Mouse (Mus musculus) mature B cell (primary cell): ENCODE results near the gene Lypd6b.

Experiments used
- in situ Hi-C: fragments of 300-500 bp; cut with MboI; formaldehyde crosslinking; loops from 2 replicates; pipeline ENCODE4 v1.14.3; 2019

Gene Lypd6b

DNA sequence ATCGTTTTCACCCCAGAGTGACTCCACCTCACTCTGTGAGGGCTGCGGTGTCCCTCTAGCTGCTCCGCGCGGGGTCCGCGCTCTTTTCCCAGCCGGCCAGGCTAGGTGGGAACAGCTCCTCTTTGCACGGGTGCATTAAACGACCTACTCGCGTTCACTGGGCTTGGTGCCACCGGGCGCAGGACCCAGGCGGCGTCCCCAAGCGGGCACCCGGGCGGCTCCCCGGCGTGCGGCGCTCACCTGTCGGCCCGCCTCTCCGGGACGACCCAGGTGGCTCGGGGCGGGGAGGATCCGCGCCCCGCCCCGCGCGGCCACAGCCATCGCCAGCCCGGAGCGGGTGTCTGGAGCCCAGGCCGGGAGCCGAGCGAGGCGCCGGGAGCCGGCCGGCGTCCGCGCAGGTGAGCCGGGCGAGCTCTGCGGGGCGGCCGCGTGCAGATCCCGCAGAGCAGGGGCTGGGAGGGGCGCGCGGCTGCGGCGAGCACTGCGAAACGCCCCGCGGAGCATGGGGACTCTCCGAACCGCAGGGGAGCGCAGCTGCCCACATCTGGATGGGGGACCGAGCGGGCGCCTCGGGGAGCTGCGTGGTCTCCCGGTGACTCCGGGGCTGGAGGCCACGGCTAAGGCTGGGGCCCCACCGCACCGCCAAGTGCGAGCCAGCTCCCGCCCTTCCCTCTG, at the start of gene Lypd6b:
Lypd6b (plus strand) TSS at position 313 of the 675 bp plus-strand sequence.
- in situ Hi-C loops, result no loop called here

DNA sequence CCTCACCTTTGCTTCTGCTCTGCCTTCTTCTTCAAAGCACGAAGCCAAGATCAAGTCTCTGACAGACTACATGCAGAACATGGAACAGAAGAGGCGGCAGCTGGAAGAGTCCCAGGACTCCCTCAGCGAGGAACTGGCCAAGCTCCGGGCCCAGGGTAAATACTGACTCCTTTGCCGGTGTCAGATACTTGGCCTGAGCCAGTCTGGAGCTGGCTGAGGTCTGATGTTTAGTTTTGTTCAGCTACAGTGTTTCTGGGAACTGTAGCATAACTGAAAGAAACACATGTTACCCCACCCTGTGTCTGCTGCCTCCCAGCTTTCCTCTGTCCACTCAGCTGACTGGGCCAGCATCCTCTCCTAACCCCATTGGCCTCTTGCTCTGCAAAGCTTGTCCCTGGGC, 48.4 kb upstream of the Lypd6b start:
- in situ Hi-C loops, result loop anchor here (25.0 kb wide), 2 partner anchors 277 to 827 kb away; partner anchors contain the start of gene Epc2

DNA sequence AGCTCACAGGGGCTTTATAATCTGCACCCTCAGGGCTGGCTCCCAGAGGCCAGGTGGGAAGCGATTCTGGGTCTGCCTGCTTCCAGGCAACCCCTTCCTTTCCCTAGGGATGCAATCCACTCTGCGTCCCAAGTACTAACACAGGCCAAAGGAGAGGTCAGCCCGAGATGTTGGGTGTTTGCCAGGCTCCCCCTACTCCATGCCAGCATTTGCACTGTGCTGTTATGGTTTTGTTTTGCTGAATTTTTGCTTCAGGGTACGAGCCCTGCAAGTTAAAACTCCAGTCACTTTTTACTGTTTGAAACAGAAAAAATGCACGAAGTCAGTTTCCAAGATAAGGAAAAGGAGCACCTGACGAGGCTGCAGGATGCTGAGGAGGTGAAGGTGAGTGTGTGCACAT, 46.5 kb upstream of the Lypd6b start:
- in situ Hi-C loops, result loop anchor here (25.0 kb wide), 2 partner anchors 279 to 829 kb away; partner anchors contain the start of gene Epc2

DNA sequence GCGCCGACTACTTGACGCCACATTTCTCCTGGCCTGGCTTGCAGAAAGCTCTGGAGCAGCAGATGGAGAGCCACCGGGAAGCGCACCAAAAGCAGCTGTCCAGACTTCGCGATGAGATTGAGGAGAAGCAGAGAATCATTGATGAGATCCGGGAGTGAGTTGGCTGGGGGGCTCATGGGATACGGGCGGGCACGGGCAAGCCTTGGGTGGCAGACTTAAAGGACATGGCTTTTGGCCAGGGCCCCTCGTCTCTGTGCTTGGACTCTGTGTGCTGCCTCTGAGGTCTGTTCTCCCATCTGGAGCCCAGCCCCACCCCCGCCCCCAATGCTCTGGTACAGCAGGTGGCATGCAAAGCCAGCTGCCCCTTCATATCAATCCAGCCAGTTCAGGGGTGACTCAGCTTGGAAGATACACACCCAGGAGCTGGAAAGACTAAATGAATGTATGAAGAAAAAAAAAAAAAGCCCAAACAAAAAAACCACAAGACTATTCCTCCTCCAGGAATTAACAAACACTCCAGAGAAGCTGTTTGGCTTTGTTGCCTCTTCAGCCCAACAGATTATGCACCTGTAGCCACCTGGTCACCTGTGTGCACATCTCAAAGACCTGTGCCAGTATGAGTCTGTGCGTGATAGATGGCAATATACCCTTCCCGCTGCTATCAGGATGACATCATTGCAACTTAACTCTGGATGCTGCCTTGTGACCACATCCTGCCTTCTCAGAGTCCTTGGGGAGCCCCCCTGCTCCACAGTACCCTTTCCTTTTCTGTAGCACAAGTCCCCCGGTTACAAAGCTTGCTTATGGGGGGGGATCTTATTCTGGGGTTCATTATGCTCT, 45.4 kb upstream of the Lypd6b start:
- in situ Hi-C loops, result loop anchor here (25.0 kb wide), 2 partner anchors 280 to 830 kb away; partner anchors contain the start of gene Epc2

DNA sequence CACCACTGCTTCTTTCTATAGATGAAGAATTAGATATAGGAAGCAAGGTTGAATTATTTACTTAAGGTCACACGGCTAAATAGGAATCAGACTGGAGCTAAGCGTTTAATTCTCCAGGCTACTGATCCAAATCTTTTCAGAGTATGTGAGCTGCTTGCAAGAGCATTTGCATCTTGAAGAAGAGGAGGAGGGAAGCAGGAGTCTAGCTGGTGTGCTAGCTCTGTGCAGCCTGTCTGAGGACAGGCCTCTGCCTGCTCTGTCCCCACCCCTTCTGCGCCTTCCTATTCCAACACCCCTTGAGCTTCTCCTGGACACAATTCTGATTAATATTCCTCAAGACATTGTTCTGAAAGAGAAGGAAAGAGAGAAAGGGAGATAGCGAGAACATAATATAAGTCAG, 44.6 kb upstream of the Lypd6b start:
- in situ Hi-C loops, result loop anchor here (25.0 kb wide), 2 partner anchors 281 to 831 kb away; partner anchors contain the start of gene Epc2

DNA sequence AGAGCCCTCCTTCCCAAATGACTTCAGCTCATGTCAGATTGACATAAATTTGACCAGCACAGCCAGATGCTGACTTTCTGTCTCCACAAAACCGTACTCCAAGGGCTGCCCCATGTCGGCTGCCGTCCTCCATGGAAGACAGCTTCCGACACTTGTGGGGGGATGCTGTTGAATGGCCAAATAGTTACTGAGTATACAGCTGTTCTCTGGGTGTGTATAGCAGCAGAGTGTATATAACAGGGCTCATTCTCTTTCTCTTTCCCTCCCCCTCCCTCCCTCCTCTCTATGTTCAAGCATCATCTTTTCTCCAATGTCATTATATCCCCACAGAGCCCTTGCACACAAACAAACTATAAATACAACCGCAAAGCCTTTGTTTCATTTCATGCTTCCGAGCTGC, 43.7 kb upstream of the Lypd6b start:
- in situ Hi-C loops, result loop anchor here (25.0 kb wide), 2 partner anchors 281 to 831 kb away; partner anchors contain the start of gene Epc2

DNA sequence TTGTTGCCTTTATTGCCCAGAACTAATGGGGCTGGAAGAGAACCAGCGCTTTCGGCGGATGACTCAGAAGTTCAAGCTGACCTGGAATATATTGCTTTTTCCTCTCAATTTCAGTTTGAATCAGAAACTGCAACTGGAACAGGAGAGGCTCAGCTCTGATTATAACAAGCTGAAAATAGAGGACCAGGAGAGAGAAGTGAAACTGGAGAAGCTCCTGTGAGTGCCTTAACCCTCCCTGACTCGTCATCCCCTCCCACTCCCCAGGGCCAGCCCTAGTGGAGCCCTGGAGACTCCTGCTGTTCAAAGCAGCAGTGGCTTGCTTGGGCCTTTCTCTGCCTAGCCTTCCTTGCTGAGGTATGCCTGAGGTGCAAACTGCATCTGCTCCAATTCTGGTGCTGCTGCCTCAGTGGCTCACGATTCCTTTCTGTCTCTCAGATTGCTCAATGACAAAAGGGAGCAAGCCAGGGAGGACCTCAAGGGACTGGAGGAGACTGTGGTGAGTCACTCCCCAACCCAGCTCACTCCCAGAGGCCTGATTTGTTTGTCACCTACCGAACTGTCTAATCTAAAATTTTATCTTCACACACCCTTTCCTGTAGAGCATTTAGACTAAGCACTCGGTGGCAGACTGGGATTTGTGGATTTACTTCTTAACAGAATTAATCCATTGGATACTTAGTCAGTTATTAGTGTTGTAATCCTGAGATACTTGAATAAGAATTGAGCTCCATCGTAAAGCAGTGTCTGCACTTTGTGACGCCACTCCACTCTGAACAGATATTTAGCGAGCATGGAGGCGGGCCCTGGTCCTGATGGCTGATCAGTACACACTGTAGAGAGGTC, 43.0 kb upstream of the Lypd6b start:
- in situ Hi-C loops, result loop anchor here (25.0 kb wide), 2 partner anchors 282 to 832 kb away; partner anchors contain the start of gene Epc2

DNA sequence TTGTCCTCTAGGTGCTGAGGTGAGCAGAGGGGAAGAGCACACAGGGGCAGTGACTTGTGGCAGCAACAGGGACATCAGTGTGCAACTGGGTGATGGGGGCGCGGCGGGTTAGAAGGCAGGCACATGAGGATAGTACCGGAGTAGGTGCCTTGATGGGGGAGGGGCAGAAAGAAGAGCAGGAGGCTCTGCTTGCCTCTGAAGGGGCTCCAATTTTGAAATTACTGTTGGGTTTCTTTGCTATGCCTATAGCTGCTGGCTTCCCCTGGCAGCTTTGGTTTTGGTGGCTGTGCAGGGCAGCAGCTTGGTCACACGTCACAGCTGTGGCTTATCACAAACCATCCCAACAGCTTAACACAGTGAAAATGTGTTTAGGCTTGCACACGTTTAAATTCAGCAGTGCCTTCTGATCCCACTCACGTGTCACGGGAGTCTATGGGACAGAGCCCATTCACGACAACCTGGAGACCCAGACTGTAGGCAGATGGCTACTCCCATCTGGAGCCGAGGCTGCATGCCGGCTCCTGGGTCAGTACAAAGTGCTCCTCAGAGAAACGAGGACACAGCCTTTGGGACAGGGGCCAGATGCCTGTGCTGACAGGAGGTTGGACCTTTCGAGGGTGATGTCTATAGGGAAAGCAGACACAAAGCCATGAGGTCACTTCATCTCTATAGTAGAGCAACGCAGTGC, 42.2 kb upstream of the Lypd6b start:
- in situ Hi-C loops, result loop anchor here (25.0 kb wide), 2 partner anchors 283 to 833 kb away; partner anchors contain the start of gene Epc2

DNA sequence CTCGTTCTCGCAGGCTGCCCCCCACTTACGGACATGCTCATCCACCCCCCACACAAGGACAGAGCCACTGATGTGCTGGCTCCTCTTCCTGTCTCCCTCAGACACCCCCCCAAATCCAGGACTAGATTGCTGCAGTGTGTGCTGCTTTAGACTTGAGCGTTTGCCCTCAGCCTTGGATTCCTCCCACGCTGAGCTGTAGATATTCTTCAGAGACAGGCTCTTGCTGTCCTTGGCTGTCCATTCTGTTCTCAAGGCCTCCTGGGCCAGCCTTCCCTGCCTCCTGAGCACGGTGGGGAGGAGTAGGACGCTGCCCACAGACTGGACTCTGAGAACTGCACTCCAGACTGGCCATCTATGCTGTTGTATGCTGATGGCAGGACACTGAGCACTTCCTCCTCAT, 40.5 kb upstream of the Lypd6b start:
- in situ Hi-C loops, result loop anchor here (25.0 kb wide), 2 partner anchors 285 to 835 kb away; partner anchors contain the start of gene Epc2

DNA sequence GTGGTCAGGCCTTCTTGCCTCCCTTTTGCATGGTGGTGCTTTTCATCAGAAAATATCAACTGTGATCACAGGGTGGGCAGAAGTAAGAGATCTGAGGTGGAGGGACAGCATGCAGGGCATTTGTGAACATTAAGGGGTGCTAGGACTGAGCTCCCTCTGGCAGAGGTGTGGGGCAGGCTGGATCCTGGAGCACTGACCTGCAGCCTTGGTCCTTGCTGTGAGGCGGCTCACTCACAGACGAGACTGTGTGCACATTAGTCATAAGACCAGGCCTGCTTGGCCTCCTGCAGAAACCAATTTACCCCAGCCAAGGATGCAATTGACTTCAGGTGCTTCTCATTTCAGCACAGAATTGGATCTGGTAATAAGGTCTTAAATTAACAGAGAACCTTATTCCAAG, 39.8 kb upstream of the Lypd6b start:
- in situ Hi-C loops, result loop anchor here (25.0 kb wide), 2 partner anchors 285 to 835 kb away; partner anchors contain the start of gene Epc2

DNA sequence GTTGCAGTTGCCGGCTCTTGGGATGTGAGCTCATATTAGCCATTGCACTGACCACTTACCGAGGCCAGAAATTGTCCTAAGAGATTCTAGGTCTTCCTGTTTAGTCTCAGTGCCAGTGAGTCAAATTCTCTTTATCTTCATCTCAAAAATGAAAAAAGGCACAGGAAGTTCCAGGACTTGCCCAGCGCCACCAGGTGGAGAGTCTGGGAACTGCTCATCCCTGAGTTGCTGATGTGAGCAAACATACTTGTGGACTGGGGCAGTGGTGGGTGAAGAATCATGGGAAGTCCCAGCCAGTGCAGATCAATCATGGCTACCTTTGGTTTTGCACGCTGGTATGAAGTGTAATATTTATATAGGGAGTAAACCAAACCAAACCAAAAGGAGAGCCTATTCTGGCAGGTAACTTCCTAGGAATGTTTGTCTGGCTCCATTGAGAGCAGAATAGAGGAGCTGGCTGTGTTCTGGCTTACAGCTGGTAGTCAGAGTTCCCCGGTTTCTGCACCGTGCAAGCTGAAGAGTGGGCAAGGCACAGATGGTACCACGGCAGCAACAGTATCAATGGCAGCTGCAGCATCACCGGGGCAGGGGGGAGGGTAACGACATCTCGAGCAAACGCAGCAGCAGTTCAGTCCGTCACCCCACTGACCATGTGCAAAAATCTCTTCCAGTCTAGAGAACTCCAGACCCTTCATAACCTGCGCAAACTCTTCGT, 38.7 kb upstream of the Lypd6b start:
- in situ Hi-C loops, result loop anchor here (25.0 kb wide), 2 partner anchors 286 to 836 kb away; partner anchors contain the start of gene Epc2

DNA sequence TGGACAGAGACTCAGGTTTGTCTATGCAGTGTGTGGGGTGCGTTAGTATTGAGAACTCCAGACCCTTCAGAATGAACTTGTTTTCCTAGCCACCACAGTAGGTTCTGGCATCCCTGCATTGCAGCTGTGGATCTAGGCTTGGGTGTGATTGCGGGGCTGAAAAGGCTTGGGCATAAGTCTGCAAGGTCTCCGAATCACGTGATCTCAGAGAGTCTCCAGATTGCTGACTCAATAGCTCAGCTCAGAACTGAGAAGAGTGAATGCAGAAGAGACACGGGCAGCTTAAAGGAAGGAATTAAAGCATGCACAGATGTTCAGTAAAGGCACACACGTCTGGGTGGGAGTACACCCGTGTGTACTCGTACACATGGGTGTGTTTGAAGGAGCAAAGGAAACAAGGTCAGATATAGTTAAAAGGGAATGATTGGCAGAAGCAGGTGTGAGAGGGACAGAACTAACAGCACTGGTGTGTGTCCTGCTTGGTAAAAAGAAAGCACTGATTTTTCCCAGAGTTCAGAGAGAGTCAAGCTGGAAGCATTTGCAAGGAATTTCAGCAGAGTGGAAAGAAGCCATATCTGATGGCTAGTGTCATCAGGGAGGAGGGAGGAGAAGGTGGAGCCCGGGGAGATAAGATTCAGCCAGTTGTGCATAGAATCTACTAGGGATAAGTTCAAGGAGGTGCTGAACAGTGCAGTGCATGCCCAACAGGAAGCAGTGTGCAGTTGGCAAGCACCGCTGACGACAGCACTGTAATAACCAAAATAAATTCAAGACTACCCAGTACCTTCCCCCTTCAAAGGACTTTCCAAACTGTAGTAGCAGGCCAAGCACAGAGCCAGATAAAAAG, 37.5 kb upstream of the Lypd6b start:
- in situ Hi-C loops, result loop anchor here (25.0 kb wide), 3 partner anchors 288 to 838 kb away; partner anchors contain the start of genes Epc2 and Mmadhc

DNA sequence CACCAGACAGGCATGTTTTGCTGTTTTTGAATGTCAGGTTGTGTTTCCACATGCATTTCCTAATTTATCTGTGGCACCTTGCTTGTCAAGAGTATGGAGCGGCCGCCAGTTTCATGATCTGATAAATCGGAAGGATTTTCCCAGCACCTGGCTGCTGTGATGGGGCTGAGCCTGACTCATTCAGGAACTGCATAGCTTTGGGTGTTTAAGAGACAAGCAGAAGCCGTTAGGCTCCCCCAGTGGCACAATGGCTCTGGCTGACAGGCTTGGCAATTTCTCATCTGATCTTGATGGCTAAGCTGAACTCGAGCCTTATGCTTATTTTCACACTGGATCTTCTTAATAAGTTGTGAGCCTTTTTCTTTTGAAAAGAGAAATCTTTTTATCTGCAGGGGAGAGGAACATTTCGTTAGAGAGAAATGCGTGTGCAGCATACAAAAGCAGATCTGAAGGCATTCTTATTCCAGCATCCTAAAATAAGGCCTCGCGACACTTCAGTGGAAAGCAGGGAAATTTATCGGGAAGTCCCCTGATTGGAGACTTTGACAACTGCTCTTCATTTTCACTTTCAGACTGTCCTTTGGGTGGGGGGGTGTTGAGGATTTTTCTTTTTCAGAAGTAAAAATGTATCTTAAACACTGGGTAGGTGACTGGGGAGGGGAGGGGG, 35.8 kb upstream of the Lypd6b start:
- in situ Hi-C loops, result loop anchor here (25.0 kb wide), 1 partner anchor 536 kb away; the partner anchor contains the start of gene Mmadhc

DNA sequence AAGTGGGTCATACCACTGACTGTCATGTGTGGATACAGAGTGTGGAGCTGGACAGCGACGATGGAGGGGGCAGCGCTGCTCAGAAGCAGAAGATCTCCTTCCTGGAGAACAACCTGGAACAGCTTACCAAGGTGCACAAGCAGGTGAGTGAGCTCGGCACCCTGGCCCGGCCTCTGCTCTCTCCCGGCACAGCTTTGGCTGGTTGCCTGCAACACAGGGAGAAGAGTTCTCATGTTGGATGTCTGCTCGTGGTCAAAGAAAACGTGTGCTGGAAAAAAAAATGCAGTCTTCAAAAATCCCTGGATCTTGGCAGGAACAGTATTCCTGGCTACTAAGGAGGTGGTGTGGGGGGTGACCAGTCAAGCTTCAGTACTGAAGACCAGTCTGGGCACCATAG, 35.3 kb upstream of the Lypd6b start:
- in situ Hi-C loops, result loop anchor here (25.0 kb wide), 1 partner anchor 535 kb away; the partner anchor contains the start of gene Mmadhc

DNA sequence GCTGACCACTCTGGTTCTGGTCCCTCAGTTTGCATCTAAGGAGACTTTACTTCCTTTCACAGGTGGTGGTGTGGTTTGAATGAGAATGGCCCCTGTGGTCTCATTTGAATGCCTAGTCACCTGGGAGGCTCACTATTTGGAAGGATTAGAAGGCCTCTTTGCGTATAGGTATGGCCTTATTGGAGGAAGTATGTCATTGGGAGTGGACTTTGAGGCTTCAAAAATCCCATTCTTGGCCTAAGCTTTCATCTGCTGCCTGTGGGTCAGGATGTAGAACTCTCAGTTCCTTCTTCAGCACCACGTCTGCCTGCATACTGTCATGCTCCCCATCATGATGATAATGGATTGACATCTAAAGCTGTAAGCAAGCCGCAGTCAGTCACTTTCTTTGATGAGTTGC, 34.4 kb upstream of the Lypd6b start:
- in situ Hi-C loops, result loop anchor here (25.0 kb wide), 1 partner anchor 534 kb away; the partner anchor contains the start of gene Mmadhc

DNA sequence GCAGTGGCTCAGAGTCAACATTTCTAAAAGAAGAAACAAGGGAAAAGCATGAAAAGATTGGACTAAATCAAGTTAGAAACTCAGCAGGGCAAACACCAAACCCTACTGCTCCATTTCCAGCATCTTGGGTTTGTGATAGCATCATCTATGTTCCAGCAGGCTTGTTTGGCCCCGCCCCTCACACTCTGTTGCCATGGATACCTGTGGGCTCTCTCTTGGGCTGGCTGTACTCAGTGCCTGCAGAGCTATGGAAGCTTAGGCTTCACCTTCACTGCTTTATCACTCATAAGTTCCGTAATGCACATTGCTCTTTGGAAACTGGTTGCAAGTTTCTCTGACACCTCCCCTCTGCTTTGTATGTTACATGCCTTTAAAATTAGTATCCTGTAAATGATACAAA, 32.4 kb upstream of the Lypd6b start:
- in situ Hi-C loops, result loop anchor here (25.0 kb wide), 1 partner anchor 532 kb away; the partner anchor contains the start of gene Mmadhc

DNA sequence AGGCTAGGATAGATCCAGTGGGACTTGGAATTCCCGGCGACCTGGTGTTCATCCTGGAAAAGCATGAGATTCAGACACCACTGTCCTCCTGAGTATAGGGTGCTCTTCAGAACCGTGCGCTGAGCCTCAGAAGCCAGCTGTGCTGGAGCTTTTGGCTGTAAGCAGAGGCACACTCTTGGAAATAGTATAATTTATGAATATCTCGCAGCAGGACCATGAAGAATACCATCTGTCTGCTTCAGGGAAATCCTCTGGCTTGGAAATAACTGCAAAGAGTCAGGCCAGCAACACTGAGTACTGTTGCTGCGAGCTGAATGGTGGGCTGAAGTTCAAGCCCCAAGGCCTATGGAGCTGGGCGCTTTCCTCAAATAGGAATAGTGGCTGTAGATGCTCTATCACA, 29.9 kb upstream of the Lypd6b start:
- in situ Hi-C loops, result loop anchor here (25.0 kb wide), 1 partner anchor 530 kb away; the partner anchor contains the start of gene Mmadhc

DNA sequence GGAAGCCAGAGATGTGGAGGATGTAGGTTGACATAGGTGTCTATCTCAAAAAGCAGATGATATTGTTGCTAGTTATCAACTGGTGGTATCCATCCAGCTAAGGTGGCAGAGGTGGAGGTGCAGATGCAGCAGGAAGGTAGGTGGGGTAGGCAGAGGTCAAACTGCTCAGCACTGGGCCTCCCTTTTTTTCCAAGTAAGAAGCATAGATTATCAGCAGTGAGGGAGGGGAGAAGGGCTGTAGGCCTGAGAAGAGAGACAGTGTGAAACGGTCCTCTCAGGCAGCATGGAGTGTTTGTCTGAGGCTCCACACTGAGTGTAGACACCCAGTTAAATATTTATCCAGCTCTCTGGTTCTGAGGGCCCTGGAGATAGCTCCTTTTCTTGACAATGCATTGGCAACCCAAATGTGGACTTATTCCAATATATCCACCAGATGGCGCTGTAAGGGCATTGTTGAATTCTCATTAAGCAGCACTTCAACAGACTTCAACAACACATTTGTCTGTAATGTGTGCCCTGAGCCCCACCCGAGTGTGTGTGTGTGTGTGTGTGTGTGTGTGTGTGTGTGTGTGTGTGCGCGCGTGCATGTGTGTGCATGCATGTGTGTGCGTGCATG, 23.0 kb upstream of the Lypd6b start:
- in situ Hi-C loops, result loop anchor here (25.0 kb wide), 1 partner anchor 523 kb away; the partner anchor contains the start of gene Mmadhc
